23 mouse cellular contexts compared by ENCODE assay signal in genomic region chr10:70365504-70365903, GRCm38 (mm10).
"Had no signal": no experiment of that assay in that cellular context is flagged by ENCODE, and none has a peak within 500 bp of the region (broad histone marks: within the 10 kb centered on the region; RNA-seq: fewer than 3 reads in every experiment).

No protein-coding gene starts in this region.

- ATAC-seq: hindbrain, embryonic 16.5 days; inflammation-experienced regulatory T-cells, adult 6 months; intestine, embryonic 15.5 days; intestine, postnatal 0 days; liver, embryonic 12.5 days had no signal

- H3K9ac ChIP-seq: heart, embryonic 12.5 days; hindbrain, embryonic 12.5 days; hindbrain, embryonic 14.5 days; intestine, embryonic 15.5 days; limb, embryonic 12.5 days; liver, embryonic 12.5 days; liver, embryonic 14.5 days had no signal

- H3K9me3 ChIP-seq: hindbrain, embryonic 10.5 days; hindbrain, embryonic 12.5 days; intestine, embryonic 15.5 days; limb, embryonic 10.5 days; limb, embryonic 12.5 days; liver, embryonic 12.5 days had no signal

- H3K4me3 ChIP-seq: heart, adult 2 months; heart, embryonic 12.5 days; hindbrain, embryonic 10.5 days; hindbrain, embryonic 12.5 days; intestine, embryonic 15.5 days; limb, embryonic 10.5 days; limb, embryonic 12.5 days; liver, embryonic 12.5 days had no signal

- H3K4me1 ChIP-seq: heart, embryonic 12.5 days; intestine, embryonic 15.5 days; liver, embryonic 12.5 days had no signal

- H3K27me3 ChIP-seq: heart, embryonic 12.5 days; hindbrain, embryonic 12.5 days; intestine, embryonic 15.5 days; limb, embryonic 12.5 days; liver, embryonic 12.5 days had no signal

- H3K4me2 ChIP-seq: heart, embryonic 12.5 days; hindbrain, embryonic 12.5 days; hindbrain, embryonic 14.5 days; intestine, embryonic 15.5 days; limb, embryonic 12.5 days; liver, embryonic 12.5 days had no signal

- H3K36me3 ChIP-seq: heart, embryonic 12.5 days; hindbrain, embryonic 10.5 days; hindbrain, embryonic 12.5 days; intestine, embryonic 15.5 days; limb, embryonic 10.5 days; limb, embryonic 12.5 days; liver, embryonic 12.5 days had no signal

- H3K27ac ChIP-seq: heart, adult 2 months; hindbrain, embryonic 10.5 days; hindbrain, embryonic 12.5 days; hindbrain, embryonic 14.5 days; intestine, embryonic 15.5 days; limb, embryonic 10.5 days; limb, embryonic 12.5 days; liver, embryonic 12.5 days; liver, embryonic 14.5 days had no signal

- DNase-seq: gastrocnemius, postnatal 25 days; heart, adult 2 months; heart, postnatal 10 days; heart, postnatal 4 days; kidney, adult 18-20 months; kidney, adult 8-10 months; kidney, postnatal 10 days; kidney, postnatal 25 days; layer of hippocampus, adult 9-11 months; layer of hippocampus, postnatal 36 days; liver had no signal
